Comparison of ENCODE assay signal across 11 mouse cellular contexts in genomic region chr3:131940896-131941295, GRCm38 (mm10).
"Had no signal": no experiment of that assay in that cellular context is flagged by ENCODE, and none has a peak within 500 bp of the region (broad histone marks: within the 10 kb centered on the region; RNA-seq: fewer than 3 reads in every experiment).

No protein-coding gene starts in this region.

- H3K9ac ChIP-seq: kidney, embryonic 15.5 days; limb, embryonic 13.5 days; lung, embryonic 14.5 days; midbrain, embryonic 12.5 days had no signal

- DNase-seq: kidney, postnatal 25 days; lung, embryonic 14.5 days; lung, postnatal 10 days; right cerebral cortex, postnatal 25 days; thymus, postnatal 4 days had no signal

- H3K36me3 ChIP-seq: kidney, embryonic 15.5 days; limb, embryonic 13.5 days; midbrain, embryonic 12.5 days had no signal

- H3K4me1 ChIP-seq: midbrain, embryonic 12.5 days had no signal

- H3K4me3 ChIP-seq: kidney, embryonic 15.5 days; left cerebral cortex, adult 2 months; limb, embryonic 13.5 days; midbrain, embryonic 12.5 days had no signal

- H3K27me3 ChIP-seq: kidney, embryonic 15.5 days; limb, embryonic 13.5 days; midbrain, embryonic 12.5 days had no signal

- H3K27ac ChIP-seq: kidney, embryonic 15.5 days; left cerebral cortex, adult 2 months; limb, embryonic 13.5 days; macrophage; midbrain, embryonic 12.5 days had no signal

- H3K4me2 ChIP-seq: kidney, embryonic 15.5 days; limb, embryonic 13.5 days; liver, embryonic 11.5 days; lung, embryonic 14.5 days; midbrain, embryonic 12.5 days had no signal

- H3K9me3 ChIP-seq: kidney, embryonic 15.5 days; limb, embryonic 13.5 days; midbrain, embryonic 12.5 days had no signal
